Mouse (Mus musculus) liver, adult 2 months (tissue): ENCODE data around the gene Aim2.

Experiments
- CTCF ChIP-seq: fragments of 200-500 bp; IDR thresholded peaks from 2 replicates; pipeline ENCODE4 v1.5.1; 2011; ENCODE audit warnings: low read depth, low read length, control low read depth
- POLR2A ChIP-seq: fragments of 200-500 bp; IDR thresholded peaks from 2 replicates; pipeline ENCODE4 v1.6.1; 2011; ENCODE audit warnings: low read length, control low read depth; ENCODE audit not compliant: insufficient read depth; ENCODE audit errors: extremely low read depth

DNA sequence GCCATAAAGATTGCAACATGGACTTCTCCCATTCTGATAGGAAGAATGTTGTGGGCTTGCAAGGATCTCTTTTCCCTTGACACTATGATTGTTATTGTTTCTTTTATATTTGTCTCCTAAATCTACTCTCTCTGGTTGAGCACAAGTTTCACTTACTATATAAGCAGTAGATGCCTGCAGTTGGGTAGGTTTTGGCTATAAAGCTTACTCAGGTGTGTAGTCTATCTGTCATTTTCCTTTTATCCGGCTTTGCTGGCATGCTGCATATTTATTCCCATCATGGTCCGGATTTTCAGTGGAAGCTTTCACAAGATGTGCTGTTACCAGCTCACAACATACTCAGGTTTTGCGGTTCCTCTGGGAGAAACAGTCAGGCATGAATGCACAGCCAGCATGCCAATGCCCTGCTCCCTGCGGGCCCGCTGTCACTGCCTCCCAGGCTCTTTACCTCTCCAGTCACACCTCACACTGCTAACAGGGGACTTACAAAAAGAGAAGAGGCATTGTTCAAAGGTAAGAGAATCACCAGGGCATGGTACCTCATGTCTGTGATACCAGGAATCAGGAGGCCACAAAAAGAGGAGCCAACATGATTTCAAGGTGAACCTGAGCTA lies 54.1 kb downstream of the Aim2 start:
- TF ChIP-seq CTCF (no peak), POLR2A (no peak)
